Mouse (Mus musculus) forebrain, embryonic 15.5 days (tissue): ENCODE results near the gene Cdc42ep4. TPM values are rescaled to one million over a fixed set of nuclear protein-coding genes. Genes with fewer than 3 reads are reported as not detected.

Source experiments
- ATAC-seq: fragments of 200-750 bp; cut with Nextera tagmentation; replicated peaks from 2 replicates; pipeline ENCODE4 v1.8.0; 2017; ENCODE audit warnings: mild to moderate bottlenecking, moderate TSS enrichment, moderate library complexity
- H3K27ac ChIP-seq: fragments of 300-500 bp; sonication (generic); replicated peaks from 2 replicates; pipeline ENCODE4 v1.5.1; 2015; ENCODE audit warnings: mild to moderate bottlenecking, inconsistent platforms
- H3K27me3 ChIP-seq: fragments of 300-500 bp; sonication (generic); 2 replicates; pipeline ENCODE4 v1.6.1; 2015; ENCODE audit warnings: inconsistent platforms
- H3K36me3 ChIP-seq: fragments of 300-500 bp; sonication (generic); 2 replicates; pipeline ENCODE4 v1.6.1; 2015; ENCODE audit warnings: mild to moderate bottlenecking, inconsistent platforms
- H3K4me1 ChIP-seq: fragments of 300-500 bp; sonication (generic); 2 replicates; pipeline ENCODE4 v1.6.1; 2015; ENCODE audit warnings: inconsistent platforms
- H3K4me2 ChIP-seq: fragments of 300-500 bp; sonication (generic); replicated peaks from 2 replicates; pipeline ENCODE4 v1.6.1; 2015; ENCODE audit warnings: mild to moderate bottlenecking, inconsistent platforms
- H3K4me3 ChIP-seq: fragments of 300-500 bp; sonication (generic); 2 replicates; pipeline ENCODE4 v1.5.1; 2015; ENCODE audit warnings: mild to moderate bottlenecking, inconsistent platforms
- H3K9ac ChIP-seq: fragments of 300-500 bp; sonication (generic); replicated peaks from 2 replicates; pipeline ENCODE4 v1.6.1; 2015; ENCODE audit warnings: mild to moderate bottlenecking, inconsistent platforms
- H3K9me3 ChIP-seq: fragments of 300-500 bp; sonication (generic); 2 replicates; pipeline ENCODE4 v1.6.1; 2016; ENCODE audit warnings: inconsistent platforms
- WGBS: fragments of 180-500 bp; shearing (Covaris S2); methylation state at CpG from one replicate; pipeline ENCODE4 v1.1.7; 2015; ENCODE audit warnings: mixed read lengths; 5-methylcytosine and 5-hydroxymethylcytosine counted together
- polyA plus RNA-seq: library from polyadenylated mRNA; unstranded; fragments of >200 nt; fragmentation: Nextera tagmentation; extraction: Ambion mirVana; gene quantifications from 2 replicates; pipeline ENCODE4 v1.2.1, GENCODE M21; 2015

The Cdc42ep4 gene
- polyA plus RNA-seq, 1 experiment from 2014 or later: 97.2 TPM

- H3K27me3 ChIP-seq: no peaks in the 10 kb centered on the region
- ATAC-seq: no peak
- H3K9ac ChIP-seq: no peak overlapping the region
- H3K9me3 ChIP-seq: no peaks in the 10 kb centered on the region
- no peak overlapping the region for H3K4me3 ChIP-seq
- H3K27ac ChIP-seq: no peak overlapping the region
- H3K4me1 ChIP-seq: peaks cover 17% of the 10 kb centered on the region
- no peaks in the 10 kb centered on the region for H3K36me3 ChIP-seq
- no peak overlapping the region for H3K4me2 ChIP-seq
- 54% methylated on average over 19 of the region's 19 CpGs for WGBS
Observed at GRCm38 (mm10) chr11:113708629-113709213, 43.0 kb downstream of the Cdc42ep4 start.

GRCm38 (mm10) chr11:113705966-113706652 is 45.6 kb downstream of the Cdc42ep4 start:
- H3K27me3 ChIP-seq: no peaks in the 10 kb centered on the region
- 88% methylated on average over 15 of the region's 15 CpGs for WGBS
- peaks cover 17% of the 10 kb centered on the region for H3K4me1 ChIP-seq

GRCm38 (mm10) chr11:113703758-113704157 is 47.9 kb downstream of the Cdc42ep4 start:
- no peak overlapping the region for H3K4me3 ChIP-seq
- H3K4me1 ChIP-seq: no peaks in the 10 kb centered on the region
- no peak overlapping the region for H3K4me2 ChIP-seq
- no peaks in the 10 kb centered on the region for H3K36me3 ChIP-seq
- WGBS: 30% methylated on average over 5 of the region's 5 CpGs
- H3K27me3 ChIP-seq: no peaks in the 10 kb centered on the region
- H3K27ac ChIP-seq: no peak overlapping the region
- ATAC-seq: peak; percentile 76
- no peak overlapping the region for H3K9ac ChIP-seq
- H3K9me3 ChIP-seq: no peaks in the 10 kb centered on the region

More at GRCm38 (mm10) chr11:113705966-113706652, 45.6 kb downstream of the Cdc42ep4 start:
- ATAC-seq: no peak
- Histone ChIP-seq H3K9me3 (no peaks in the 10 kb centered on the region), H3K4me3 (no peak overlapping the region), H3K27ac (no peak overlapping the region), H3K36me3 (no peaks in the 10 kb centered on the region), H3K9ac (no peak overlapping the region), H3K4me2 (no peak overlapping the region)

GRCm38 (mm10) chr11:113699643-113700042 is 52.0 kb downstream of the Cdc42ep4 start:
- Histone ChIP-seq H3K9me3 (no peaks in the 10 kb centered on the region), H3K27ac (no peak overlapping the region), H3K9ac (no peak overlapping the region), H3K4me3 (no peak overlapping the region), H3K4me2 (no peak overlapping the region), H3K36me3 (peaks cover 20% of the 10 kb centered on the region), H3K27me3 (no peaks in the 10 kb centered on the region), H3K4me1 (no peaks in the 10 kb centered on the region)
- WGBS: 90% methylated on average over 7 of the region's 7 CpGs
- no peak for ATAC-seq

GRCm38 (mm10) chr11:113698013-113698545 is 53.6 kb downstream of the Cdc42ep4 start:
- Histone ChIP-seq H3K4me1 (no peaks in the 10 kb centered on the region), H3K27ac (no peak overlapping the region), H3K27me3 (no peaks in the 10 kb centered on the region), H3K9ac (no peak overlapping the region), H3K36me3 (peaks cover 34% of the 10 kb centered on the region), H3K4me3 (no peak overlapping the region), H3K4me2 (no peak overlapping the region), H3K9me3 (no peaks in the 10 kb centered on the region)
- no peak for ATAC-seq
- 72% methylated on average over 12 of the region's 12 CpGs for WGBS

- no peak overlapping the region for H3K9ac ChIP-seq
- H3K4me3 ChIP-seq: no peak overlapping the region
- no peak overlapping the region for H3K4me2 ChIP-seq
- WGBS: 30% methylated on average over 5 of the region's 5 CpGs
- H3K27me3 ChIP-seq: no peaks in the 10 kb centered on the region
- H3K27ac ChIP-seq: no peak overlapping the region
- peaks cover 40% of the 10 kb centered on the region for H3K36me3 ChIP-seq
- ATAC-seq: no peak
- H3K9me3 ChIP-seq: no peaks in the 10 kb centered on the region
- H3K4me1 ChIP-seq: no peaks in the 10 kb centered on the region
Observed at GRCm38 (mm10) chr11:113697571-113697970, 54.1 kb downstream of the Cdc42ep4 start.

- Histone ChIP-seq H3K9ac (no peak overlapping the region), H3K4me3 (no peak overlapping the region), H3K27ac (no peak overlapping the region), H3K36me3 (peaks cover 75% of the 10 kb centered on the region), H3K9me3 (no peaks in the 10 kb centered on the region), H3K4me2 (no peak overlapping the region), H3K27me3 (no peaks in the 10 kb centered on the region), H3K4me1 (peaks cover 3% of the 10 kb centered on the region)
- ATAC-seq: no peak
- WGBS: 67% methylated on average over 3 of the region's 3 CpGs
Observed at GRCm38 (mm10) chr11:113691851-113692250, 59.8 kb downstream of the Cdc42ep4 start.

- Histone ChIP-seq H3K27me3 (no peaks in the 10 kb centered on the region), H3K27ac (no peak overlapping the region), H3K9me3 (no peaks in the 10 kb centered on the region), H3K4me3 (no peak overlapping the region), H3K9ac (no peak overlapping the region), H3K4me2 (no peak overlapping the region), H3K4me1 (peaks cover 8% of the 10 kb centered on the region), H3K36me3 (peaks cover 70% of the 10 kb centered on the region)
- WGBS: 87% methylated on average over 5 of the region's 5 CpGs
- ATAC-seq: no peak
Observed at GRCm38 (mm10) chr11:113691318-113691717, 60.4 kb downstream of the Cdc42ep4 start.

GRCm38 (mm10) chr11:113690506-113690905 is 61.2 kb downstream of the Cdc42ep4 start:
- Histone ChIP-seq H3K27ac (no peak overlapping the region), H3K27me3 (no peaks in the 10 kb centered on the region), H3K9me3 (no peaks in the 10 kb centered on the region), H3K4me3 (no peak overlapping the region), H3K36me3 (peaks cover 66% of the 10 kb centered on the region), H3K9ac (no peak overlapping the region), H3K4me2 (no peak overlapping the region), H3K4me1 (peaks cover 15% of the 10 kb centered on the region)
- ATAC-seq: no peak
- 90% methylated on average over 12 of the region's 12 CpGs for WGBS

- Histone ChIP-seq H3K4me2 (0 out of 2 replicates have a peak overlapping the region, but pooled peaks have one; percentile 10), H3K4me3 (no peak overlapping the region), H3K27ac (0 out of 2 replicates have a peak overlapping the region, but pooled peaks have one; percentile 14), H3K9ac (no peak overlapping the region; the same call in 1 of the 2 replicates), H3K36me3 (peaks cover 32% of the 10 kb centered on the region), H3K9me3 (no peaks in the 10 kb centered on the region), H3K4me1 (peaks cover 35% of the 10 kb centered on the region), H3K27me3 (no peaks in the 10 kb centered on the region)
- WGBS: 29% methylated on average over 2 of the region's 2 CpGs
- ATAC-seq: no peak
Observed at GRCm38 (mm10) chr11:113687031-113687430, 64.7 kb downstream of the Cdc42ep4 start.

GRCm38 (mm10) chr11:113684707-113685426 is 66.8 kb downstream of the Cdc42ep4 start:
- peak overlapping the region; percentile 87 for H3K4me3 ChIP-seq
- peak overlapping the region; percentile 92; the same call in 1 of the 2 replicates for H3K27ac ChIP-seq
- H3K36me3 ChIP-seq: peaks cover 21% of the 10 kb centered on the region
- ATAC-seq: no peak
- peaks cover 50% of the 10 kb centered on the region for H3K4me1 ChIP-seq
- H3K9ac ChIP-seq: peak overlapping the region; percentile 74
- WGBS: 43% methylated on average over 25 of the region's 25 CpGs
- H3K27me3 ChIP-seq: no peaks in the 10 kb centered on the region
- no peaks in the 10 kb centered on the region for H3K9me3 ChIP-seq
- peak overlapping the region; percentile 98 for H3K4me2 ChIP-seq
